Mouse (Mus musculus): ENCODE results near the gene Mdk. TPM values are rescaled to one million over a fixed set of nuclear protein-coding genes. Genes with fewer than 3 reads are reported as not detected.

Mdk gene
- polyA plus RNA-seq, 1 experiment from 2014 or later = 965 TPM

GRCm38 (mm10) chr2:91931328-91932159 is 553 bp downstream of the Mdk start:
- Histone ChIP-seq H3K9me3 (replicated peaks; ENCODE audit: control insufficient read depth, low read length) (no peaks in the 10 kb centered on the region), H3K27ac (ENCODE audit: low read depth, low read length) (peak overlapping the region; percentile 96), H3K36me3 (ENCODE audit: control insufficient read depth, insufficient read depth, low read length) (peaks cover 18% of the 10 kb centered on the region; the same call in 1 of the 2 replicates), H3K27me3 (ENCODE audit: control insufficient read depth, insufficient read depth, low read length) (peaks cover 4% of the 10 kb centered on the region; the same call in 1 of the 2 replicates), H3K4me1 (ENCODE audit: control insufficient read depth, insufficient read depth, low read length) (peaks cover 34% of the 10 kb centered on the region), H3K4me3 (ENCODE audit: low read depth, low read length) (peak overlapping the region; percentile 67), H3K9ac (ENCODE audit: low read depth, low read length) (peak overlapping the region; percentile 90), H3K4me2 (peak overlapping the region; percentile 83)
- 1% methylated on average over 43 of the region's 50 CpGs for WGBS (ENCODE audit: insufficient replicate concordance)
- ATAC-seq (replicated peaks; ENCODE audit: insufficient number of reproducible peaks, low FRiP score, low TSS enrichment) = peak; percentile 54

- under 1% methylated on average over 23 of the region's 23 CpGs for WGBS (ENCODE audit: insufficient replicate concordance)
- ATAC-seq (replicated peaks; ENCODE audit: insufficient number of reproducible peaks, low FRiP score, low TSS enrichment) = no peak
- H3K36me3 ChIP-seq (ENCODE audit: control insufficient read depth, insufficient read depth, low read length) = peaks cover 16% of the 10 kb centered on the region; the same call in 1 of the 2 replicates
- peaks cover 34% of the 10 kb centered on the region for H3K4me1 ChIP-seq (ENCODE audit: control insufficient read depth, insufficient read depth, low read length)
- H3K4me3 ChIP-seq (ENCODE audit: low read depth, low read length) = peak overlapping the region; percentile 67
- H3K27me3 ChIP-seq (ENCODE audit: control insufficient read depth, insufficient read depth, low read length) = peaks cover 4% of the 10 kb centered on the region
- peak overlapping the region; percentile 90 for H3K9ac ChIP-seq (ENCODE audit: low read depth, low read length)
- H3K9me3 ChIP-seq (replicated peaks; ENCODE audit: control insufficient read depth, low read length) = no peaks in the 10 kb centered on the region
- peak overlapping the region; percentile 96 for H3K27ac ChIP-seq (ENCODE audit: low read depth, low read length)
- H3K4me2 ChIP-seq = peak overlapping the region; percentile 83
Measured at GRCm38 (mm10) chr2:91930761-91931291, 1.3 kb downstream of the Mdk start.

DNA sequence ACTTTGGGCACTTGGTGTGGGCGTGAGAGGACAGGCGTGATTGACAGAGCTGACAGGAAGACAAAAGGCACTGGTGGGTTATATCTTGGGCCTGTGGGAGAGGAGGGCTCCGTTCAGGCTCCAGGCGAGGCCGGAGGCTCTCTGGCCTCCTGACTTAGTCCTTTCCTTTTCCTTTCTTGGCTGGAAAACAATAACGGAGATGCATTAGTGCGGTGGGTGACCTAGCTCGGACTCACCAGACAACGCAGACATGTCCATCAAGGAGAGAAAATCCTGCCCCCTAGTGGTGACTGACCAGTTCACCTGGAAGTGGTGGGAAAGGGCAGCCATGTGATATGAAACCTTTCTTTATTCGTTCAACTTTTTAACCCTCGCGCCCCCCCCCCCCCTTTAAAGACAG is 2.2 kb downstream of the Mdk start:
- H3K4me1 ChIP-seq (ENCODE audit: control insufficient read depth, insufficient read depth, low read length) = peaks cover 33% of the 10 kb centered on the region
- H3K4me2 ChIP-seq = peak overlapping the region; percentile 83
- H3K36me3 ChIP-seq (ENCODE audit: control insufficient read depth, insufficient read depth, low read length) = peaks cover 8% of the 10 kb centered on the region; the same call in 1 of the 2 replicates
- no peaks in the 10 kb centered on the region for H3K9me3 ChIP-seq (replicated peaks; ENCODE audit: control insufficient read depth, low read length)
- peak overlapping the region; percentile 96; the same call in 1 of the 2 replicates for H3K27ac ChIP-seq (ENCODE audit: low read depth, low read length)
- peak overlapping the region; percentile 67 for H3K4me3 ChIP-seq (ENCODE audit: low read depth, low read length)
- H3K9ac ChIP-seq (ENCODE audit: low read depth, low read length) = peak overlapping the region; percentile 90; the same call in 1 of the 2 replicates
- WGBS (ENCODE audit: insufficient replicate concordance) = 8% methylated on average over 12 of the region's 12 CpGs
- ATAC-seq (replicated peaks; ENCODE audit: insufficient number of reproducible peaks, low FRiP score, low TSS enrichment) = no peak
- H3K27me3 ChIP-seq (ENCODE audit: control insufficient read depth, insufficient read depth, low read length) = peaks cover 4% of the 10 kb centered on the region

- ATAC-seq (replicated peaks; ENCODE audit: insufficient number of reproducible peaks, low FRiP score, low TSS enrichment) = no peak
- Histone ChIP-seq H3K9ac (ENCODE audit: low read depth, low read length) (no peak overlapping the region), H3K9me3 (replicated peaks; ENCODE audit: control insufficient read depth, low read length) (no peaks in the 10 kb centered on the region), H3K27ac (ENCODE audit: low read depth, low read length) (no peak overlapping the region), H3K4me2 (peak overlapping the region; percentile 83; the same call in 1 of the 2 replicates), H3K27me3 (ENCODE audit: control insufficient read depth, insufficient read depth, low read length) (peaks cover 8% of the 10 kb centered on the region), H3K4me1 (ENCODE audit: control insufficient read depth, insufficient read depth, low read length) (peaks cover 28% of the 10 kb centered on the region), H3K36me3 (ENCODE audit: control insufficient read depth, insufficient read depth, low read length) (0 out of 2 replicates have a peak, but pooled peaks cover 8% of the 10 kb centered on the region), H3K4me3 (ENCODE audit: low read depth, low read length) (no peak overlapping the region)
- 50% methylated on average over 3 of the region's 3 CpGs for WGBS (ENCODE audit: insufficient replicate concordance)
Measured at GRCm38 (mm10) chr2:91929455-91929854, 2.6 kb downstream of the Mdk start.

- 64% methylated on average over 23 of the region's 23 CpGs for WGBS (ENCODE audit: insufficient replicate concordance)
- H3K36me3 ChIP-seq (ENCODE audit: control insufficient read depth, insufficient read depth, low read length) = 0 out of 2 replicates have a peak, but pooled peaks cover 8% of the 10 kb centered on the region
- peak overlapping the region; percentile 52; the same call in 1 of the 2 replicates for H3K4me2 ChIP-seq
- H3K9me3 ChIP-seq (replicated peaks; ENCODE audit: control insufficient read depth, low read length) = no peaks in the 10 kb centered on the region
- 0 out of 2 replicates have a peak overlapping the region, but pooled peaks have one; percentile 28 for H3K4me3 ChIP-seq (ENCODE audit: low read depth, low read length)
- no peak overlapping the region for H3K27ac ChIP-seq (ENCODE audit: low read depth, low read length)
- peaks cover 12% of the 10 kb centered on the region for H3K27me3 ChIP-seq (ENCODE audit: control insufficient read depth, insufficient read depth, low read length)
- no peak overlapping the region for H3K9ac ChIP-seq (ENCODE audit: low read depth, low read length)
- H3K4me1 ChIP-seq (ENCODE audit: control insufficient read depth, insufficient read depth, low read length) = peaks cover 22% of the 10 kb centered on the region
- ATAC-seq (replicated peaks; ENCODE audit: insufficient number of reproducible peaks, low FRiP score, low TSS enrichment) = no peak
Measured at GRCm38 (mm10) chr2:91928534-91929350, 3.4 kb downstream of the Mdk start.

DNA sequence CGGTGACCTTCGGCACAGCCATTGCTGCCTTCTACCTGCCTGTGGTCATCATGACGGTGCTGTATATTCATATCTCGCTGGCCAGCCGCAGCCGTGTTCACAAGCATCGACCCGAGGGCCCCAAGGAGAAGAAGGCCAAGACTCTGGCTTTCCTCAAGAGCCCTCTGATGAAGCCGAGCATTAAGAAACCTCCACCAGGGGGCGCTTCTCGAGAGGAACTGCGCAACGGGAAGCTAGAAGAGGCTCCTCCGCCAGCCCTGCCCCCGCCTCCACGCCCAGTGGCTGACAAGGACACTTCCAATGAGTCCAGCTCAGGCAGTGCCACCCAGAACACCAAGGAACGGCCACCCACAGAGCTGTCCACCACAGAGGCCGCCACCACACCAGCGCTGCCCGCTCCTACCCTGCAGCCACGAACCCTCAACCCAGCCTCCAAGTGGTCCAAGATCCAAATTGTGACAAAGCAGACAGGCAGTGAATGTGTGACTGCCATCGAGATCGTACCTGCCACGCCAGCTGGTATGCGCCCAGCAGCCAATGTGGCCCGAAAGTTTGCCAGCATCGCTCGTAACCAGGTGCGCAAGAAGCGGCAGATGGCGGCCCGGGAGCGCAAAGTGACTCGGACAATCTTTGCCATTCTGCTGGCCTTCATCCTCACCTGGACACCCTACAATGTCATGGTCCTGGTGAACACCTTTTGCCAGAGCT is 4.1 kb downstream of the Mdk start:
- H3K4me3 ChIP-seq (ENCODE audit: low read depth, low read length) = peak overlapping the region; percentile 28; the same call in 1 of the 2 replicates
- H3K9ac ChIP-seq (ENCODE audit: low read depth, low read length) = no peak overlapping the region
- H3K9me3 ChIP-seq (replicated peaks; ENCODE audit: control insufficient read depth, low read length) = no peaks in the 10 kb centered on the region
- 30% methylated on average over 34 of the region's 34 CpGs for WGBS (ENCODE audit: insufficient replicate concordance)
- H3K27me3 ChIP-seq (ENCODE audit: control insufficient read depth, insufficient read depth, low read length) = peaks cover 20% of the 10 kb centered on the region
- no peak for ATAC-seq (replicated peaks; ENCODE audit: insufficient number of reproducible peaks, low FRiP score, low TSS enrichment)
- H3K27ac ChIP-seq (ENCODE audit: low read depth, low read length) = no peak overlapping the region
- peaks cover 18% of the 10 kb centered on the region for H3K4me1 ChIP-seq (ENCODE audit: control insufficient read depth, insufficient read depth, low read length)
- H3K4me2 ChIP-seq = peak overlapping the region; percentile 52
- 0 out of 2 replicates have a peak, but pooled peaks cover 4% of the 10 kb centered on the region for H3K36me3 ChIP-seq (ENCODE audit: control insufficient read depth, insufficient read depth, low read length)

GRCm38 (mm10) chr2:91926949-91927348 is 5.1 kb downstream of the Mdk start, which contains the start of gene Chrm4:
TSS of gene Chrm4 (plus strand) at chr2:91927249.
- H3K9me3 ChIP-seq (replicated peaks; ENCODE audit: control insufficient read depth, low read length) = no peaks in the 10 kb centered on the region
- peak within 1 kb of the TSS; percentile 28; the same call in 1 of the 2 replicates for H3K4me3 ChIP-seq (ENCODE audit: low read depth, low read length)
- WGBS (ENCODE audit: insufficient replicate concordance) = 86% methylated on average over 3 of the region's 3 CpGs
- H3K36me3 ChIP-seq (ENCODE audit: control insufficient read depth, insufficient read depth, low read length) = 0 out of 2 replicates have a peak, but pooled peaks cover 4% of the 10 kb centered on the region
- no peak within 1 kb of the TSS for H3K9ac ChIP-seq (ENCODE audit: low read depth, low read length)
- H3K4me2 ChIP-seq = peak within 1 kb of the TSS; percentile 52
- peaks cover 10% of the 10 kb centered on the region for H3K4me1 ChIP-seq (ENCODE audit: control insufficient read depth, insufficient read depth, low read length)
- H3K27ac ChIP-seq (ENCODE audit: low read depth, low read length) = no peak within 1 kb of the TSS
- no peak for ATAC-seq (replicated peaks; ENCODE audit: insufficient number of reproducible peaks, low FRiP score, low TSS enrichment)
- H3K27me3 ChIP-seq (ENCODE audit: control insufficient read depth, insufficient read depth, low read length) = peaks cover 30% of the 10 kb centered on the region
